Mouse (Mus musculus): ENCODE measurements at regions not wholly inside any gene's neighbourhood (a gene's known extent, or its start where the extent isn't known, plus 50 kb on each side); places are given as distances from the start of the nearest gene placed in this dataset.

DNA sequence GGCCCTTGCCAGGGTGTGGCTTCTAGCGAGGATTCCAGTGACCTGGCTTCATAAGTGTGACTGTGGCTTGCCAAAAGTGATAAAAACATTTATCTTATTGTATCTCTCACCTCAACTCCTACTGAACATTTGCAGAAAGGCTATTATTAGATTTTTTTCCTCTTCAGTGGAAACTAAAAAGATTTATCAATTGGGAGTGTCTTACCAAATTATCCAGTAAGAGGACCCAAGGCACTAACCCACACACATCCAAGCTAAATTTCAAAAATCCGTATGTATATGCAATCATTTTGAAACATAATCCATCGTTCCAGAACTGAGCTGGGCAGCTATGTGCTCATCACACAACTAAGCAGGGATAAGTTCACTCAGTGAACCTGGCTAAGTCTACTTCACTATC is 136.3 kb downstream of the Fam76b start:
- TF ChIP-seq EP300 (IDR thresholded peaks at IDR 0.05; ENCODE audit: low read depth) (no peak), CTCF (IDR thresholded peaks at IDR 0.05; ENCODE audit: low read depth) (no peak)

Measured in liver, embryonic 14.5 days (tissue).